Mouse (Mus musculus): ENCODE measurements around the gene Banp. TPM values are rescaled to one million over a fixed set of nuclear protein-coding genes. Genes with fewer than 3 reads are reported as not detected.

Banp gene
- total and polyA plus RNA-seq, 3 experiments = 19.2 to 28.4 TPM; not detected in 1

- no peak for DNase-seq (ENCODE audit: low read depth, low spot score)
- no peak for TF ChIP-seq TCF12 (IDR thresholded peaks at IDR 0.05; ENCODE audit: low read depth, low read length)
- no peak for TF ChIP-seq RCOR1 (IDR thresholded peaks at IDR 0.05; ENCODE audit: low read depth, low read length)
- no peaks in the 10 kb centered on the region for H3K9me3 ChIP-seq (replicated peaks; ENCODE audit: insufficient read depth, low read length)
- peaks cover 0 to 5% of the 10 kb centered on the region in 2 experiments; a peak in 2 of 4 replicates for H3K27me3 ChIP-seq (ENCODE audit: control insufficient read depth in 1 of 2, insufficient read depth in 2 of 2, low read length in 2 of 2)
- H3K36me3 ChIP-seq (ENCODE audit: control insufficient read depth in 1 of 2, insufficient read depth in 2 of 2, low read length in 2 of 2) = no peaks in the 10 kb centered on the region
- H3K27ac ChIP-seq (ENCODE audit: control insufficient read depth, low read depth, low read length) = no peak overlapping the region
- no peaks in the 10 kb centered on the region for H3K79me2 ChIP-seq (ENCODE audit: control insufficient read depth, insufficient read depth, low read length, poor library complexity)
- H3K9ac ChIP-seq (ENCODE audit: control insufficient read depth, low read depth, low read length, poor library complexity, severe bottlenecking) = no peak overlapping the region
- H3K4me1 ChIP-seq (ENCODE audit: control insufficient read depth in 1 of 2, insufficient read depth in 2 of 2, low read length in 2 of 2) = no peaks in the 10 kb centered on the region
- no peak overlapping the region for H3K4me3 ChIP-seq (ENCODE audit: control insufficient read depth in 1 of 2, insufficient read depth in 1 of 2, low read depth in 2 of 2, low read length in 2 of 2)
These were observed 87.7 kb downstream of the Banp start for GRCm38 (mm10) chr8:122037279-122037678.

GRCm38 (mm10) chr8:122038076-122038475 lies 88.5 kb downstream of the Banp start:
- H3K79me2 ChIP-seq (ENCODE audit: control insufficient read depth, insufficient read depth, low read length, poor library complexity) = no peaks in the 10 kb centered on the region
- peaks cover 0 to 5% of the 10 kb centered on the region in 2 experiments; a peak in 2 of 4 replicates for H3K27me3 ChIP-seq (ENCODE audit: control insufficient read depth in 1 of 2, insufficient read depth in 2 of 2, low read length in 2 of 2)
- H3K27ac ChIP-seq (ENCODE audit: control insufficient read depth, low read depth, low read length) = no peak overlapping the region
- TF ChIP-seq MYB (IDR thresholded peaks at IDR 0.05; ENCODE audit: low read depth, low read length) (no peak), USF2 (IDR thresholded peaks at IDR 0.05; ENCODE audit: borderline replicate concordance in 1 of 2, insufficient read depth in 1 of 2, low read depth in 1 of 2, low read length in 2 of 2) (no peak), MAFK (IDR thresholded peaks at IDR 0.05; ENCODE audit: borderline replicate concordance, low read depth, low read length) (no peak), CHD1 (IDR thresholded peaks at IDR 0.05; ENCODE audit: low read depth, low read length) (no peak), EP300 (IDR thresholded peaks at IDR 0.05; ENCODE audit: low read depth in 1 of 2, low read length in 2 of 2) (no peak), TAL1 (IDR thresholded peaks at IDR 0.05; ENCODE audit: low read length) (no peak), GABPA (IDR thresholded peaks at IDR 0.05; ENCODE audit: low read depth, low read length) (no peak), MEF2A (IDR thresholded peaks at IDR 0.05; ENCODE audit: extremely low read depth, insufficient replicate concordance, low read depth, low read length, poor library complexity, severe bottlenecking) (no peak), TCF12 (IDR thresholded peaks at IDR 0.05; ENCODE audit: low read depth, low read length) (no peak)
- no peak for DNase-seq (ENCODE audit: low read depth, low spot score)
- no peaks in the 10 kb centered on the region for H3K36me3 ChIP-seq (ENCODE audit: control insufficient read depth in 1 of 2, insufficient read depth in 2 of 2, low read length in 2 of 2)
- no peak overlapping the region for H3K9ac ChIP-seq (ENCODE audit: control insufficient read depth, low read depth, low read length, poor library complexity, severe bottlenecking)
- H3K9me3 ChIP-seq (replicated peaks; ENCODE audit: insufficient read depth, low read length) = no peaks in the 10 kb centered on the region
- H3K4me1 ChIP-seq (ENCODE audit: control insufficient read depth in 1 of 2, insufficient read depth in 2 of 2, low read length in 2 of 2) = no peaks in the 10 kb centered on the region
- H3K4me3 ChIP-seq (ENCODE audit: control insufficient read depth in 1 of 2, insufficient read depth in 1 of 2, low read depth in 2 of 2, low read length in 2 of 2) = no peak overlapping the region

GRCm38 (mm10) chr8:122039452-122039851 lies 89.9 kb downstream of the Banp start:
- TF ChIP-seq USF1 (IDR thresholded peaks at IDR 0.05; ENCODE audit: low read depth, low read length) (no peak), ZNF384 (IDR thresholded peaks at IDR 0.05; ENCODE audit: low read depth, low read length) (no peak), ZMIZ1 (IDR thresholded peaks at IDR 0.05; ENCODE audit: low read depth, low read length) (no peak), ELF1 (IDR thresholded peaks at IDR 0.05; ENCODE audit: low read depth, low read length) (no peak)
- no peaks in the 10 kb centered on the region for H3K9me3 ChIP-seq (replicated peaks; ENCODE audit: insufficient read depth, low read length)
- no peaks in the 10 kb centered on the region for H3K36me3 ChIP-seq (ENCODE audit: control insufficient read depth in 1 of 2, insufficient read depth in 2 of 2, low read length in 2 of 2)
- H3K79me2 ChIP-seq (ENCODE audit: control insufficient read depth, insufficient read depth, low read length, poor library complexity) = no peaks in the 10 kb centered on the region
- DNase-seq (ENCODE audit: low read depth, low spot score) = no peak
- H3K9ac ChIP-seq (ENCODE audit: control insufficient read depth, low read depth, low read length, poor library complexity, severe bottlenecking) = no peak overlapping the region
- H3K27ac ChIP-seq (ENCODE audit: control insufficient read depth, low read depth, low read length) = no peak overlapping the region
- H3K4me3 ChIP-seq (ENCODE audit: control insufficient read depth in 1 of 2, insufficient read depth in 1 of 2, low read depth in 2 of 2, low read length in 2 of 2) = no peak overlapping the region
- H3K4me1 ChIP-seq (ENCODE audit: control insufficient read depth in 1 of 2, insufficient read depth in 2 of 2, low read length in 2 of 2) = no peaks in the 10 kb centered on the region
- peaks cover 0 to 3% of the 10 kb centered on the region in 2 experiments; a peak in 2 of 4 replicates for H3K27me3 ChIP-seq (ENCODE audit: control insufficient read depth in 1 of 2, insufficient read depth in 2 of 2, low read length in 2 of 2)
